ENCODE assay signal across 22 mouse cellular contexts in the genomic region with DNA sequence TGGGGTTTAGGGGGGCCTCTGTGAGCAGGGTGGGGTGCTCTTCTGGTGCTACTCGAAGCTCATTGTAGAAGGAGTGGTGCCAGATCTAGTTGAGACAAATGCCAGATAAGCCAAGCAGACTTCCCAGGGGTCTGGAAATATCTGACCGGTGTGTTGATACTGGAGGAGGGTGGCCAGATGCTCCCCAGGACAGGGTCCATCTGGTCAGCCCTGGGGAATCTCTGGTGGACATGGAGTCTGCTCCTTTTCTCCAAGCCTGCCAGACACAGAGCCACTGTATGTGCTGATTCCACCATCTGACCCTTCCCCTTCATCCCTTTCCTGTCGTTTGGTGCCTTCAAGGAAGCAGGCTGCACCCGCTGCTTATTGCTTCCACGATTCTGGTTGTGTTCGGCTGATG. TPM values are rescaled to one million over a fixed set of nuclear protein-coding genes. Genes with fewer than 3 reads are reported as not detected.
DNase-seq lines count a peak whose midpoint lies in the region; ATAC-seq and TF ChIP-seq lines count a peak whose summit lies in the region.
"Had no signal": no experiment of that assay in that cellular context is flagged by ENCODE, and none has a peak within 500 bp of the region (broad histone marks: within the 10 kb centered on the region; RNA-seq: fewer than 3 reads in every experiment).

No protein-coding gene starts in this region.

- peak overlapping the region; percentile 27; the same call in 1 of the 2 replicates for H3K4me2 ChIP-seq in liver, embryonic 11.5 days
- H3K4me2 ChIP-seq in liver, postnatal 0 days (ENCODE audit: low read depth, low read length), result no peak overlapping the region
- H3K4me2 ChIP-seq: hindbrain, embryonic 15.5 days; lung, embryonic 14.5 days; neural tube, embryonic 15.5 days had no signal

- 40% methylated on average over 6 of the region's 6 CpGs for WGBS in liver, embryonic 11.5 days
- 41% methylated on average over 6 of the region's 6 CpGs for WGBS in liver, postnatal 0 days (ENCODE audit: insufficient replicate concordance)

- H3K4me3 ChIP-seq in liver, embryonic 11.5 days (ENCODE audit: low read depth, low read length), result no peak overlapping the region
- H3K4me3 ChIP-seq in liver, postnatal 0 days (ENCODE audit: low read depth, low read length), result no peak overlapping the region
- H3K4me3 ChIP-seq: forebrain, embryonic 10.5 days; hindbrain, embryonic 15.5 days; neural tube, embryonic 15.5 days had no signal

- peak; percentile 73; the same call in 1 of the 2 replicates for ATAC-seq in cerebellum, adult (ENCODE audit: insufficient number of reproducible peaks, low FRiP score, low TSS enrichment)
- no peak; the same call in 1 of the 2 replicates for ATAC-seq in liver, embryonic 11.5 days (replicated peaks; ENCODE audit: low FRiP score)
- no peak for ATAC-seq in liver, postnatal 0 days
- ATAC-seq: forebrain, postnatal 0 days; midbrain, embryonic 16.5 days; Patski had no signal

- H3K9ac ChIP-seq in liver, embryonic 11.5 days (ENCODE audit: low read depth, low read length), result no peak overlapping the region
- no peak overlapping the region; the same call in 1 of the 2 replicates for H3K9ac ChIP-seq in liver, postnatal 0 days (replicated peaks)
- H3K9ac ChIP-seq: forebrain, postnatal 0 days; hindbrain, embryonic 15.5 days; lung, embryonic 14.5 days; neural tube, embryonic 15.5 days had no signal

- no peak for TF ChIP-seq CTCF in liver, postnatal 0 days (IDR thresholded peaks at IDR 0.05; ENCODE audit: low read depth)

- no peak for TF ChIP-seq EP300 in liver, postnatal 0 days (IDR thresholded peaks at IDR 0.05; ENCODE audit: low read depth)

- no peaks in the 10 kb centered on the region for H3K36me3 ChIP-seq in liver, embryonic 11.5 days (ENCODE audit: control insufficient read depth, insufficient read depth, low read length)
- no peaks in the 10 kb centered on the region for H3K36me3 ChIP-seq in liver, postnatal 0 days (replicated peaks; ENCODE audit: insufficient read depth, low read length)
- H3K36me3 ChIP-seq: forebrain, embryonic 10.5 days; hindbrain, embryonic 15.5 days; neural tube, embryonic 15.5 days had no signal

- DNase-seq in cerebellum, postnatal 4 days (ENCODE audit: low spot score in 2 of 2), result no peak
- no peak for DNase-seq in liver, embryonic 11.5 days (ENCODE audit: low spot score)
- DNase-seq in liver, postnatal 0 days, result no peak
- peak; percentile 73 for DNase-seq in cerebellum, adult 9-11 months
- no peak for DNase-seq in adrenal gland, adult 2 months
- DNase-seq in kidney, adult 9 months, result no peak
- no peak for DNase-seq in frontal cortex, postnatal 36 days (ENCODE audit: low spot score in 2 of 2)
- DNase-seq: adrenal gland, postnatal 10 days; forebrain, postnatal 0 days; kidney, adult 11 months; lung, embryonic 14.5 days; lung, postnatal 4 days; thymus, adult 2 months had no signal

- H3K27ac ChIP-seq in liver, embryonic 11.5 days (ENCODE audit: low read depth, low read length), result no peak overlapping the region
- H3K27ac ChIP-seq in liver, postnatal 0 days (ENCODE audit: low read depth), result no peak overlapping the region
- H3K27ac ChIP-seq: forebrain, embryonic 10.5 days; hindbrain, embryonic 15.5 days; kidney, postnatal 0 days; neural tube, embryonic 15.5 days had no signal

- H3K9me3 ChIP-seq in liver, embryonic 11.5 days (ENCODE audit: control insufficient read depth, low read length), result no peaks in the 10 kb centered on the region
- H3K9me3 ChIP-seq in liver, postnatal 0 days (ENCODE audit: low read length), result no peaks in the 10 kb centered on the region
- H3K9me3 ChIP-seq: forebrain, embryonic 10.5 days; hindbrain, embryonic 15.5 days; neural tube, embryonic 15.5 days had no signal

- H3K27me3 ChIP-seq in liver, embryonic 11.5 days (replicated peaks; ENCODE audit: control insufficient read depth, insufficient read depth, low read length), result no peaks in the 10 kb centered on the region
- no peaks in the 10 kb centered on the region for H3K27me3 ChIP-seq in liver, postnatal 0 days (ENCODE audit: insufficient read depth, low read length)
- H3K27me3 ChIP-seq: hindbrain, embryonic 15.5 days; neural tube, embryonic 15.5 days; Patski had no signal

- H3K4me1 ChIP-seq in liver, embryonic 11.5 days (replicated peaks; ENCODE audit: control insufficient read depth, insufficient read depth, low read length), result peaks cover 8% of the 10 kb centered on the region
- no peaks in the 10 kb centered on the region for H3K4me1 ChIP-seq in liver, postnatal 0 days (ENCODE audit: insufficient read depth)
- H3K4me1 ChIP-seq: forebrain, embryonic 10.5 days; hindbrain, embryonic 15.5 days; neural tube, embryonic 15.5 days had no signal

RNA-seq across cellular contexts. Expression of a gene that starts 12.9 kb away (rescaled TPM):
- polyA plus RNA-seq in liver, embryonic 11.5 days (2014; fragmentation: Nextera tagmentation; extraction: Ambion mirVana), result 7.6 and 9.1 TPM in 2 replicates
- polyA plus RNA-seq in liver, postnatal 0 days (2015; fragmentation: Nextera tagmentation; extraction: Ambion mirVana), result 2.1 and 2.6 TPM in 2 replicates
- under 1 TPM; 0.81 to 0.97 TPM for total RNA-seq in adrenal gland, adult 2 months (2021)
- polyA plus RNA-seq in adrenal gland, adult 2 months (2012; rRNA removed), result 0.80 and 1.9 TPM in 2 replicates
- total RNA-seq: layer of hippocampus, adult 8-10 months; left cerebral cortex, postnatal 25 days had no signal

RNA-seq across cellular contexts. Expression of a gene that starts 16.4 kb away (rescaled TPM):
- 43.4 and 44.7 TPM in 2 replicates for polyA plus RNA-seq in liver, embryonic 11.5 days (2014; fragmentation: Nextera tagmentation; extraction: Ambion mirVana)
- polyA plus RNA-seq in liver, postnatal 0 days (2015; fragmentation: Nextera tagmentation; extraction: Ambion mirVana), result 24.7 and 25.8 TPM in 2 replicates
- total RNA-seq in adrenal gland, adult 2 months (2021), result 10 to 100 TPM; 45.1 to 49.5 TPM
- polyA plus RNA-seq in adrenal gland, adult 2 months (2012; rRNA removed), result 47.3 and 49.3 TPM in 2 replicates

RNA-seq across cellular contexts. Expression of a gene that starts 49.3 kb away (rescaled TPM):
- 21.2 TPM in 2 replicates for polyA plus RNA-seq in liver, embryonic 11.5 days (2014; fragmentation: Nextera tagmentation; extraction: Ambion mirVana)
- polyA plus RNA-seq in liver, postnatal 0 days (2015; fragmentation: Nextera tagmentation; extraction: Ambion mirVana), result 8.6 and 9.1 TPM in 2 replicates
- total RNA-seq in adrenal gland, adult 2 months (2021), result 10 to 100 TPM; 22.3 to 22.7 TPM
- polyA plus RNA-seq in adrenal gland, adult 2 months (2012; rRNA removed), result 4.0 and 4.4 TPM in 2 replicates
